Mouse (Mus musculus) thymus, adult 2 months (tissue): ENCODE measurements around the gene Stat3. TPM values are rescaled to one million over a fixed set of nuclear protein-coding genes. Genes with fewer than 3 reads are reported as not detected.
A peak's percentile ranks its signal among the peaks of the same experiment; 100 is the strongest.

Source experiments
- DNase-seq: peaks from one replicate; pipeline ENCODE4 v3.0.0; 2021
- H3K27ac ChIP-seq: fragments of 200-500 bp; 2 replicates; pipeline ENCODE4 v1.5.1; 2012; ENCODE audit warnings: low read length, control low read depth; ENCODE audit not compliant: control insufficient read depth, insufficient read depth
- H3K27me3 ChIP-seq: fragments of 200-500 bp; 2 replicates; pipeline ENCODE4 v1.6.1; 2012; ENCODE audit warnings: mild to moderate bottlenecking, low read length, moderate library complexity, mixed read lengths; ENCODE audit not compliant: control insufficient read depth, insufficient read depth
- H3K36me3 ChIP-seq: fragments of 200-500 bp; 2 replicates; pipeline ENCODE4 v1.6.1; 2012; ENCODE audit warnings: mild to moderate bottlenecking, low read length, moderate library complexity; ENCODE audit not compliant: control insufficient read depth, insufficient read depth
- H3K4me1 ChIP-seq: fragments of 200-500 bp; replicated peaks from 2 replicates; pipeline ENCODE4 v1.6.1; 2012; ENCODE audit warnings: low read length; ENCODE audit not compliant: control insufficient read depth, insufficient read depth
- H3K4me3 ChIP-seq: fragments of 200-500 bp; 2 replicates; pipeline ENCODE4 v1.5.1; 2012; ENCODE audit warnings: mild to moderate bottlenecking, low read length, control low read depth, moderate library complexity; ENCODE audit not compliant: control insufficient read depth, insufficient read depth
- CTCF ChIP-seq: fragments of 200-500 bp; IDR thresholded peaks from 2 replicates; pipeline ENCODE4 v1.5.1; 2012; ENCODE audit warnings: mild to moderate bottlenecking, control low read depth, low read length, moderate library complexity, borderline replicate concordance; ENCODE audit not compliant: control insufficient read depth, poor library complexity, insufficient read depth; ENCODE audit errors: extremely low read depth
- POLR2A ChIP-seq: fragments of 200-500 bp; IDR thresholded peaks from 2 replicates; pipeline ENCODE4 v1.6.1; 2012; ENCODE audit warnings: mild to moderate bottlenecking, low read length, control low read depth, moderate library complexity; ENCODE audit not compliant: control insufficient read depth, poor library complexity, insufficient read depth; ENCODE audit errors: extremely low read depth
- WGBS: fragments of 180-500 bp; shearing (Covaris S2); methylation state at CpG from one replicate; pipeline ENCODE4 v1.1.7; 2018; 5-methylcytosine and 5-hydroxymethylcytosine counted together
- polyA plus RNA-seq: library from polyadenylated mRNA; depleted of rRNA; stranded (reverse); fragments of >200 nt; gene quantifications from 2 replicates; pipeline ENCODE4 v1.2.3, GENCODE M21; 2012

Stat3 gene
- polyA plus RNA-seq, 1 experiment: 147 TPM

DNA sequence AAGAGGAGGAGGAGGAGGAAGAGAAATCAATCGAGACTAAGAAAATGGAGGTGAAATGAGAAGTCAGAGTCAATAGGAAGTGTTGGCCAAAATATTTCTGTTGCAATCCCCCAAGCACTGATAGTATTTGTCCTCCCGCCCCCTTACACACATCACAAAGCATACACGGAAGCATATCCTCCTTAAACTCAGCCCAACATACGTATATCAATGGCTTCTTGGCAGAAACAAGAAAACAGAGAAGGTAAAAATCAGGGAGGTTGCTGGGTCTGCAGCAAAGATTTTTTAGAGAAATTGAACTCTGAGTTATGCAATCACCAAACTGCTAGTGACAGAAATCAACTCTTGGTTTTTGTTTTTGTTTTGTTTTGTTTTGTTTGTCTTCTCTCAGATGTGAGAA, 91.3 kb downstream of the Stat3 start:
- Histone ChIP-seq H3K27me3 (no peaks in the 10 kb centered on the region), H3K4me3 (no peak overlapping the region), H3K36me3 (no peaks in the 10 kb centered on the region), H3K27ac (peak overlapping the region; percentile 64; the same call in 1 of the 2 replicates), H3K4me1 (peaks cover 42% of the 10 kb centered on the region)
- no peak for DNase-seq
- TF ChIP-seq CTCF: no peak
- TF ChIP-seq POLR2A: no peak
- WGBS: 3% methylated on average over 4 of the region's 4 CpGs

DNA sequence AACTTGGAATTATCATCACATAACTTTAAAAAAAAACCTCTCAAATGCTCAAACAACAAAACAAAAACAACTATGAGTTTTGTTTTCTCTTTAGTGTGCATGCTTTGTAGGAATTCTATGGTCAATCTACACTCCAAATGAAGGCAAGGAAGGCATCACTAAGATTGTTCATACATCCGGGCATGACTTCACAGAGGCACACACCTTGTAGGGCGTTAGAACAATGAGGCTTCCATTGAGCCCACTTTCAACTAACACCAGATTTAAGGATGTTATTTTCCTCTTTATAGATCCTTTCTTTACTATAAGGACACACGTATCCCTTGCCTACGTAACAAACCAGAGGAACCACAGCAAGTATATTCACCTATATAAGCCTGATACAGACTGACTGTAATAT, 91.8 kb downstream of the Stat3 start:
- Histone ChIP-seq H3K4me3 (no peak overlapping the region), H3K36me3 (no peaks in the 10 kb centered on the region), H3K27me3 (no peaks in the 10 kb centered on the region), H3K4me1 (peaks cover 42% of the 10 kb centered on the region), H3K27ac (peak overlapping the region; percentile 64; the same call in 1 of the 2 replicates)
- no peak for TF ChIP-seq CTCF
- TF ChIP-seq POLR2A: no peak
- WGBS: 66% methylated on average over 4 of the region's 4 CpGs
- no peak for DNase-seq

DNA sequence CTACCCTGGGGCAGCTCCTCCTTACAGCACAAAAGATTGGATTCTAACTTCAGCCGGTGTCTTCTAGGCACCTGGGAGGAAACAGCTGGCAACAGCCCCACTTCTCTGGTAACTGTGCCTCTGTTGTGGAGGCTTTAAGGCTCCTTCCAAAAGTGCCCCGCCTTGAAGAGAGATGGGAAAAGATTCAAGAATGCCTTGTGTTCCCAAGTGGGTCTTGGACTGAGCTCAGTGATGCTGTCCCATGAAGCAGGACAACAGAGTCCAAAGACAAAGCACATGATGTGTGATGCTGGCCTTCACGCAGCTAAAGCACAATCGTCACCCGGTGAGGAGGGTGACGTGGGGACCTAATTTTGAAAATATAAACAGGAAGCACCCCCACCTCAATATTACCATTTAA, 93.5 kb downstream of the Stat3 start:
- Histone ChIP-seq H3K27me3 (no peaks in the 10 kb centered on the region), H3K4me1 (peaks cover 50% of the 10 kb centered on the region), H3K36me3 (no peaks in the 10 kb centered on the region), H3K4me3 (peak overlapping the region; percentile 25), H3K27ac (peak overlapping the region; percentile 89)
- DNase-seq: peak; percentile 61
- 5% methylated on average over 6 of the region's 6 CpGs for whole genome bisulfite sequencing
- TF ChIP-seq POLR2A: no peak

DNA sequence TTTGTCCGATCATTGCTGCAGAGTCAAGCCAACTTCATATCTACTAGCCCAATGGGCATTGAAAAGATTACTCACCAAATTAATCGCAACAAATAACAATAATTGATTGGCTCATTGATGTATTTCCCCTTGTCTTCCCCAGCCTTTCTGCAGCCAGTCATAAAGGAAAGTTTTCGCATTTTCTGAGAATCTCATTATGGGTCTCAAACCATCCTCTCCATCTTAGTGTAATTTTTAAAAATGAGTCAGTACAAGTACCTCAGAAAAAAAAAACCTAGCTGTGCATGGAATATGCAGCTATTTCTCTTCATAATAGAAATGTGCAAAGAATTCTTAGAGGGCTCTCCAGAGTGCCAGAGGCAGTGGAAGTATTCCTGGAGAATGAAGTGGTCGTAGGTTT, 95.2 kb downstream of the Stat3 start:
- Histone ChIP-seq H3K27ac (no peak overlapping the region), H3K27me3 (no peaks in the 10 kb centered on the region), H3K4me1 (peaks cover 53% of the 10 kb centered on the region), H3K4me3 (no peak overlapping the region), H3K36me3 (no peaks in the 10 kb centered on the region)
- DNase-seq: no peak
- 98% methylated on average over 4 of the region's 4 CpGs for WGBS
- TF ChIP-seq CTCF: no peak
- TF ChIP-seq POLR2A: no peak

DNA sequence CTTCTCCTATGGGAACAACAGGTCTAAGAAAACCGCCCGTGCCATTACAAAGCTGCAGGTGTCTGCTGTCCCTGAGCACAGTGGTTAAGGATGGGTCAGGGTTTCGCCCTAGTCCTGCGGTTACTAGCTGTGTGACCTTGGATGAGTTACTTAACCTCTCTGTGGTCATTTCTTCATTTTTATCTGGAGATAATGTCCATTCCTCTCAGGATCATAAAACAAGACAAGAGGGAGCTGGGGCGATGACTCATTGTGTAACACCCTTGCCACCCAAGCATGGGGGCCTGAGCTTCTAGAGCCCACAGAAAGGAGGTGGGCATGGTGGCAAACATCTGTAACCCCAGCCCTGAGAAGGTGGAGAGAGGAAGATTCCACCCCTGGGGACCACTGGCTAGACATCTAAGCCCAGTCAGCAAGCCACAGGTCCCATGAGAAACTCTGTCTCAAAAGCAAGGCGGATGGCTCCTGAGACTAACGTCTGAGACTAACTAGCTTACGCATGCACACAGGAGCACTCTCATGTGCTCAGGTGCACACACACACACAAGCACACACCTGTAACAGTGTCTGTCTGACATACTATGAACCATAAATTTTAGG, 96.2 kb downstream of the Stat3 start:
- Histone ChIP-seq H3K27me3 (no peaks in the 10 kb centered on the region), H3K4me3 (no peak overlapping the region), H3K36me3 (no peaks in the 10 kb centered on the region), H3K4me1 (peaks cover 53% of the 10 kb centered on the region), H3K27ac (peak overlapping the region; percentile 67; the same call in 1 of the 2 replicates)
- TF ChIP-seq POLR2A (no peak), CTCF (no peak)
- 83% methylated on average over 8 of the region's 8 CpGs for WGBS
- DNase-seq: no peak

DNA sequence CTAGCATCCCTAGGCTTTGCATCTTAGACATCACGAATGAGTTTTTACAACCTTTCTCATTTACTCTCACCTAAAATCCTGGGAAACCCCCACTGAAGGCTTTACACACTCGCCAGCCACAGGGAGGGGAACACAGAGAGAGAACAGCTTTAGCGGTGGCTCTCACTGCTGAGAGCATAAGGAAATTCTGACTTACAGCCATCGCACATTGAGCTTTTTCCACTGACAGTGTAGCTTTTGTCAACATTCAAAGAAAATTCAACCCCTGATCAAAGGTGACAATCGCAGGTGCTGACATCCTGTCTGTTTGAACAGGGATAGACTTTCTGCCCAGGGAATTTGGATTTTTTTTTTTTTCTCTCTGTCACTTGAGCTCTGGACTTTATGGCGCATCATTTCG, 97.3 kb downstream of the Stat3 start:
- Histone ChIP-seq H3K4me1 (peaks cover 49% of the 10 kb centered on the region), H3K4me3 (no peak overlapping the region), H3K36me3 (no peaks in the 10 kb centered on the region), H3K27me3 (no peaks in the 10 kb centered on the region), H3K27ac (peak overlapping the region; percentile 66)
- 60% methylated on average over 7 of the region's 7 CpGs for WGBS
- DNase-seq: no peak
- no peak for TF ChIP-seq CTCF
- no peak for TF ChIP-seq POLR2A

DNA sequence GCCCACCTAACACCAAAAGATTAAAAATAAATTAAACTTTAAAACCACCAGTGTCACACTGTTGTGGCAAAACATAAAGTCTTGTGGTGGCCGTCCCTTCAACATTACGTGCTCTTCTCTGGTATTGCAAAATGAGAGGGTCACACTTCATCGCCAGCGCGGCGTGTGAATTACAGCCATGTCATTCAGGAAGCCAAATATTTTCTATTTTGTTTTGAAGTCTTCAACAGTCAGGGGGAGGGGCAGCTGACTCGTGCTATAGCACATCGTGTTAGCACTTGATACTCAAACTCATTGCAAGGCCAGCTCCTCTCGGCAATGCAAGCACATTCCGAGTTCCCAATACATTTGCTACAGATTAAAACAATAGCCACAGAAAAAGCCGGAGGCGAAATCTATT, 98.5 kb downstream of the Stat3 start:
- no peak for DNase-seq

More for the DNA sequence above, 98.5 kb downstream of the Stat3 start:
- H3K27me3 ChIP-seq: no peaks in the 10 kb centered on the region
- TF ChIP-seq CTCF: no peak
- H3K27ac ChIP-seq: peak overlapping the region; percentile 1; the same call in 1 of the 2 replicates
- 17% methylated on average over 12 of the region's 12 CpGs for WGBS
- H3K36me3 ChIP-seq: no peaks in the 10 kb centered on the region
- H3K4me1 ChIP-seq: peaks cover 41% of the 10 kb centered on the region
- H3K4me3 ChIP-seq: no peak overlapping the region
